Mouse (Mus musculus) macrophage (primary cell): ENCODE data around the gene Coro7. TPM values are rescaled to one million over a fixed set of nuclear protein-coding genes. Genes with fewer than 3 reads are reported as not detected.
"Not testable (repeated sequence)": the region's sequence is repeated elsewhere in the genome, so short reads cannot be mapped to it uniquely, and the experiment has no call there.

ENCODE experiments used
- H3K27ac ChIP-seq: fragments of 350-480 bp; formaldehyde crosslinking; 2 replicates; pipeline ENCODE4 v1.9.0; 2021
- H3K36me3 ChIP-seq: fragments of 350-480 bp; formaldehyde crosslinking; 2 replicates; pipeline ENCODE4 v1.9.0; 2021; ENCODE audit errors: inconsistent target
- H3K4me3 ChIP-seq: fragments of 350-480 bp; formaldehyde crosslinking; 2 replicates; pipeline ENCODE4 v1.9.0; 2021; ENCODE audit errors: inconsistent target
- H3K79me2 ChIP-seq: fragments of 350-480 bp; formaldehyde crosslinking; 2 replicates; pipeline ENCODE4 v1.9.0; 2021; ENCODE audit errors: inconsistent target
- WGBS: methylation state at CpG from one replicate; pipeline ENCODE4 v1.1.7; 2026; ENCODE audit warnings: inconsistent platforms; ENCODE audit not compliant: missing documents; 5-methylcytosine and 5-hydroxymethylcytosine counted together
- polyA plus RNA-seq: library from polyadenylated mRNA; stranded (reverse); fragments of 250-400 nt; gene quantifications from 3 replicates; pipeline ENCODE4 v1.2.4, GENCODE M21; 2018; ENCODE audit warnings: inconsistent platforms

Coro7 gene
- polyA plus RNA-seq, 1 experiment from 2014 or later: 137 TPM

DNA sequence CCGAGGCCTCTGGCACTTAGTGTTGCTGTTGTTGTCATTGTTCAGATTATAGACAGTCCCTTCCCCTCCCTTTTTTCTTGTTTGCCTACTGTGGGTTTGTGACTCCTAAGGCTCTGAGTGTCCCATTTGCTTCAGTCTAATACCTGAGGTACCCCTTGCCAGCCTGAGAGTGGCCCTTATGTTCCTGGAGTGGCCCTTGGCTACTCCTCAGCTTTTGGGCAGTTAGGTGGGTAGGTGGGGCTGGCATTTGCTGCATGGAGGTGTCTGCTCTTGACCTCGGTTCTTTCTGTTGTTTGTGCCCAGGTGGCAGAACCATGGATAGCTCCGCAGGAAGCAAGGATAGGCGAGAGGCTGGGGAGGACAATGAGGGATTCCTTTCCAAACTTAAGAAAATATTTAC is 26.0 kb upstream of the Coro7 start:
- 88% methylated on average over 4 of the region's 4 CpGs for WGBS
- peaks cover 65% of the 10 kb centered on the region for H3K36me3 ChIP-seq

DNA sequence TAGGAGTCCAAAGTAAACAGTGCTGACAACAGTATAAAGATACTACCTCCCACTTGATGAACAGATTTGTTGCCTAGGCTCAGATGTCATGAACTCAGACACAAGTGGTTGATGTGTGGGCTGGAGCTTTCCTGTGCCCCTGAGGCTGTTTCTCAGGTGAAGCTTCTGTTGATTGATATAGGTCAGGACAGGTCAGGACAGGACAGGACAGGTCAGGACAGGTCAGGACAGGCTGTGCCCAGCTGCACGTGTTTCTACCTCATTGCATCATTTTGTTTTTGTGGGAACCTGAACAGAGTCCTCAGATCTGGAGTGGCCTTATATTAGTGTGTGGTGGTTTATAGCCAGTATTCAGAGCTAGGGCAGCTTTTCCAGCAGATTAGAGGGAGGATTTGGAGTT is 23.1 kb upstream of the Coro7 start:
- Histone ChIP-seq H3K79me2 (no peaks in the 10 kb centered on the region), H3K4me3 (no peak overlapping the region), H3K27ac (no peak overlapping the region), H3K36me3 (peaks cover 79% of the 10 kb centered on the region)
- 100% methylated on average over 1 of the region's 1 CpGs for WGBS

More for the DNA sequence above, 26.0 kb upstream of the Coro7 start:
- Histone ChIP-seq H3K4me3 (no peak overlapping the region), H3K27ac (no peak overlapping the region), H3K79me2 (no peaks in the 10 kb centered on the region)

DNA sequence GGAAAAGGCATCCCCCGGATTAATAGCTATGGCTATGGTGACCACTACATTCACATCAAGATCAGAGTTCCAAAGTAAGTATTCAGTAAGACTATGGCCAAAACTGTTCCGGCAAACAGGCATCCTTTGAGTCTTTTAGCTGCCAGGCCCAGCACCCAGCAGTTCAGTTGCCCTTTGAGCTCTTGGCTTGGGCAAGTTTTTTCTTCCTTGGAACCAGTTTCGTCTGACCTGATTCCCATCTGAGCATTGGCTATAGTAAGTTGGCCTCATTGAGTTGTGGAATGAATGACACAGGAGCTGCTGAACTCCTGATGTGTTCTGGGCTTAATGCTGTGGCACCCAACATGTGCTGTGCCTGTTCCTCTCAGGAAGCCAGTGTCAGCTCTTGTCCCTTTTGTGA is 21.6 kb upstream of the Coro7 start:
- 91% methylated on average over 3 of the region's 3 CpGs for WGBS
- Histone ChIP-seq H3K36me3 (peaks cover 80% of the 10 kb centered on the region), H3K27ac (no peak overlapping the region), H3K4me3 (no peak overlapping the region), H3K79me2 (no peaks in the 10 kb centered on the region)

DNA sequence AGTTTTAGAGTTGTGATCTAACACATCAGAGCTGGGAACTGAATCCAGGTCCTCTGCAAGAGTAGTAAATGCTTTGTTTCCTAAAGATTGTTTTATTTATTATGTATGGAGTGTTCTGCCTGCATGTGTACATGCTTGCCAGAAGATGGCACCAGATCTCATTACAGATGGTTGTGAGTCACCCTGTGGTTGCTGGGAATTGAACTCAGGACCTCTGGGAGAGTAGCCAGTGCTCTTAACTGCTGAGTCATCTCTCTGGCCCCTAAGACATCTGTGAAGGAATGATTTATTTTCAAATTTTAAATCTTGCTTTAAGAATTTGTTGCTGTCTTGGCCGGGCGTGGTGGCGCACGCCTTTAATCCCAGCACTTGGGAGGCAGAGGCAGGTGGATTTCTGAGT is 9.8 kb upstream of the Coro7 start:
- not testable (repeated sequence) for H3K27ac ChIP-seq, H3K4me3 ChIP-seq
- WGBS: 97% methylated on average over 4 of the region's 4 CpGs
- Histone ChIP-seq H3K79me2 (peaks cover 18% of the 10 kb centered on the region), H3K36me3 (peaks cover 54% of the 10 kb centered on the region)

DNA sequence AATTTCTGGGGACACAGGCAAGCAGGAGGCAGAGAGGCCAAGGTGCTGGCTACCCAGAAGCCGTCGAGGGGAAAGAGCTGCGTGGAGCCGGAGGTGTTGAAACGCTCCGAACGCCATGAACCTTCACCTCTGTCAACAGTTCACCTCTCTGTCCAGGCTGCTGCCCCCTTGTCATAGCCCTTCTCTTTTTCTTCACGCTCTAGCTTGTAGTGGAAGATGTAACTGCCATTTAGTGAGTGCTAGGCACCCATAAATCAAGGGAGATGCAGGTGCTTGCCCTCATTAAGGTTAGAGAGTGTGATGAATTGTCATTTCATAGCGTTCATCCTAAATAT is 4.8 kb upstream of the Coro7 start:
- H3K27ac ChIP-seq: peak overlapping the region; percentile 34; the same call in 1 of the 2 replicates
- peaks cover 24% of the 10 kb centered on the region for H3K79me2 ChIP-seq
- H3K4me3 ChIP-seq: peak overlapping the region; percentile 97
- H3K36me3 ChIP-seq: peaks cover 17% of the 10 kb centered on the region
- WGBS: 0% methylated on average over 9 of the region's 9 CpGs

DNA sequence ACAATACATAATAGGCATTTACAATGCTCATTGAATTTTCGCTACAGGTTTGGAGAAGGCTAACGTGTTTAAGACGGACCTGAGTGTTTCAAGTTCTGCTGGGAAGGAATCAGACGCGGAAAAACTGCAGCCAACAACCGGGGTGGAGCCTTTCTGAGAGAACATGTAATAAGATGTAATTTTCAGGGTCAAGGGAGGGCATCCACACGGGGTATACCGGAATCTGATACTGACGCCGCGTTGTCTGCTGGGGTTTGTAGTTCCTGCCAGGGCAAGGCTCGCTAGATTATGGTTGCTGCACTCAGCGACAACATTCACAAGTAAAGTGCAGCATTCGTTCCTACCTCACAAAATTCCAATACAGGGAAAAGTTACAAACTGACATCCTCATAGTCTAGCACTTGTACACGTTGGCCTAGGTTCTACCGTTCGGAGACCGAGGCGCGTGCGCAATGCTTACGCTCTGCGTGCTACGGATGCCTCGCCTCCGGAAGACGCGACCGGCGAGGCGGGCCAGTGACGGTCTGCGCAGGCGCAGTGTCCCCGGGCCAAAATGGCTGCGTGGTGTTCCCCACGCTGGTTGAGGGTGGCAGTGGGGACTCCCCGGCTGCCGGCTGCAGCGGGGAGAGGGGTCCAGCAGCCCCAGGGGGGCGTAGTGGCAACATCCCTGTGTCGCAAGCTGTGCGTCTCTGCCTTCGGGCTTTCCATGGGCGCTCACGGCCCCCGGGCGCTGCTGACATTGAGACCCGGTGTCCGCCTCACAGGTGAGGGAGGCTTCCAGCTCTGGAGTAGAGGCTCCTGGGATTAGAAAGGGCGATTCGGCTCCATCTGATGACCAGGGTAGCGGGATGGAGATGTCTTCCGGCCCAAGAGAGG is 4.2 kb upstream of the Coro7 start:
- H3K79me2 ChIP-seq: peaks cover 30% of the 10 kb centered on the region
- H3K27ac ChIP-seq: peak overlapping the region; percentile 86
- under 1% methylated on average over 52 of the region's 54 CpGs for WGBS
- H3K36me3 ChIP-seq: peaks cover 12% of the 10 kb centered on the region
- H3K4me3 ChIP-seq: peak overlapping the region; percentile 97

DNA sequence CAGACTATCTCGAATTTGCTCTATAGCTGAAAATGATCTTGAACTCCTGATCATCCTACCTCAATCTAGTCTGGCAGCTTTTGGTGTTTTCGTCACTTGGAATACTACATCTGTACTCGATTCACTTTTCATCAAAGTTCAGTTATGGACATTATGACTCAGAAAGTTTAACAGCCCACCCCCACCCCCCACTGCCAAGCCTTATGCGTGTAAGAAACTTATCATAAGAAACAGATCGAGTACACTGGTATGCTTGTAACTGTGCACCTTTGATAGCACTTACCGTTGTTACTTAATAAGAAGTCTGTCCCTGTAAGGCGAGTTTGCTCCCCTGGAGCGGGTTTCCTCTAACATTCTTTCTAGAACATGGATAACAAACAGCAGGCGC is 3.6 kb upstream of the Coro7 start:
- Histone ChIP-seq H3K79me2 (peaks cover 36% of the 10 kb centered on the region), H3K4me3 (peak overlapping the region; percentile 97), H3K27ac (peak overlapping the region; percentile 86), H3K36me3 (peaks cover 7% of the 10 kb centered on the region; the same call in 1 of the 2 replicates)
- 20% methylated on average over 9 of the region's 9 CpGs for WGBS

DNA sequence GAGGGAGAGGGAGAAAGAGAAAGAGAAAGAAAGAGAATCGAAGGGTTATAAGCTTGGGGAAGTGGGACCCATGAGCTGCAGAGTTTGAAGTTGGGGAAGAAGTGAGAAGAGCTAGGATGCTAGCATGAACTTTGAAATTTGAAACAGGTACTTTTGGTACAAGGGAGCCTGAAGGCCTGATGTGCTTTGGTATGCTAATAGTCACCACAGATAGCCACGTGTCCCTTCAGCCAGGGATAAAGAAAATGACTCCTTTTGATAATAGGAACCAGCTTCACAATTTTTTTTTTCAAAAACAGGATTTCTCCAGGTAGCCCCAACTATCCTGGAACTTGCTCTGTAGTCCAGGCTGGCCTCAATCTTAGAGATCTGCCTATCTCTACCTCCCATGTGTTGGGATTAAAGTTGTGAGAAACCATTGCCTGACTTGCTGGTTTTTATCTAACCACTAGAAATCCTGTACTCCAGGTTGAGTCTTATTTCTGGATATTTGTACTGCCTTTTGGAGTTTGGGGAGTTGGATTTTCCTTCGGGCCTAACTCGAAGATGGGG is 3.1 kb upstream of the Coro7 start:
- Histone ChIP-seq H3K36me3 (peaks cover 6% of the 10 kb centered on the region; the same call in 1 of the 2 replicates), H3K79me2 (peaks cover 41% of the 10 kb centered on the region), H3K4me3 (peak overlapping the region; percentile 97), H3K27ac (peak overlapping the region; percentile 86)
- 65% methylated on average over 4 of the region's 4 CpGs for WGBS

DNA sequence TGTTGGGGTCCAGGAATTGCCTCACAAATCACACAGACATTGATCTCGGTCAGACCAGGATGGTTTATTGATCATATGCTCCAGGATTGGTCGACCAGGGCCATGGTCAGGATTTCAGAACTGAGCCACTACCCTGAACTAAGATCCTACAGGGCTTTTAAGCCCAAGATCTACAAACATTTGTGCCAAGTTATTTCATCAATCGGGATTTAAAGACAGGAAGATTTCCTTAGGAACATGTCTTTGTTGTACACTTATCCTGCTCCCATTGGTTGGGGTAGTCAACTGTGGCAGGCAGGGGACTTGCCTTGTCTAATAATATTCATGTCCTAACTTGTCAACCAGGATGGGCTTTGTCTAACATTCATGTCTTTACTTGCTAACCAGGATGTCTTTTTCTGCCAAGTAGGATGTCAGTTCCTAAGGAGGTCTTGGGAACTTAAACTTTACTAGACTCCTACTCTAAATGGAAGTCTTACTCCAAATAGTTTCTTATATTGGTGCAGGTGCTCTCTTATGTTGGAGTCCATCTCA is 1.4 kb upstream of the Coro7 start:
- H3K79me2 ChIP-seq: peaks cover 56% of the 10 kb centered on the region
- H3K27ac ChIP-seq, H3K4me3 ChIP-seq, H3K36me3 ChIP-seq: not testable (repeated sequence)
- 94% methylated on average over 3 of the region's 3 CpGs for WGBS

DNA sequence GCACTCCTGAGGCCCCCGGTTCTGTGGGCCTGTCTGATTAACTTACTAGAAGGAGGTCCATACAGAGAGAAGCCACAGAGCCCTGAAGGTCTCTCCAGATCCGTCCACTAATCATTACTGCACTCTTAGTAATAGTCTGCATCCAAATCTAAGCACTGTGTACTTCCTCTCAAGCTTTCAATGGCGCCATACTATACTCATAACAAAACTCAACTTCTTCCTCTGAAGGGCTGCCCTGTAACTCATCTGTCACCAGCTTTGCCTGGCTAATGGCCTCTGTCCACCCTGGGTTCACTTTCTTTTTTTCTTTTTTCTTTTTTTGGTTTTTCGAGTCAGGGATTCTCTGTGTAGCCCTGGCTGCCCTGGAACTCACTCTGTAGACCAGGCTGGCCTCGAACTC is 1.5 kb downstream of the Coro7 start:
- Histone ChIP-seq H3K27ac (peak overlapping the region; percentile 81), H3K79me2 (peaks cover 65% of the 10 kb centered on the region), H3K4me3 (peak overlapping the region; percentile 89), H3K36me3 (peaks cover 32% of the 10 kb centered on the region)
- whole genome bisulfite sequencing: 14% methylated on average over 5 of the region's 5 CpGs

DNA sequence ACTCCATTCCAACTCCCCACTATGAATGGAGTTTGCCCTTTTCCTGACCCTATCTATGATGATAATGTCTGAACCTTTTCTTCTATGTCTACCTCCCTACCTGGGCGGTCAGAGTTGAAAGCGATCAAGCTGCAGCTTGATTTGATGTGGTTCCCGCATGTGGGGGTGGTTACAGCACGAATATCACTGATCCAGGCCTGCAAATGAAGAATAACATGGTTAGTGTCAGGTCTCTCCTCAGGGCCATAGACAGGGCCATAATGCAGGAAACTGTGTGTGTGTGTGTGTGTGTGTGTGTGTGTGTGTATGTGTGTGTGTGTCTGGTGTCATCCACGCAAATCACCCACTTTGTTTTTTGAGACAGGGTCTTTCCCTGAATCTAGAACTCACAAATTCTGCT is 2.7 kb downstream of the Coro7 start:
- WGBS: 95% methylated on average over 5 of the region's 5 CpGs

DNA sequence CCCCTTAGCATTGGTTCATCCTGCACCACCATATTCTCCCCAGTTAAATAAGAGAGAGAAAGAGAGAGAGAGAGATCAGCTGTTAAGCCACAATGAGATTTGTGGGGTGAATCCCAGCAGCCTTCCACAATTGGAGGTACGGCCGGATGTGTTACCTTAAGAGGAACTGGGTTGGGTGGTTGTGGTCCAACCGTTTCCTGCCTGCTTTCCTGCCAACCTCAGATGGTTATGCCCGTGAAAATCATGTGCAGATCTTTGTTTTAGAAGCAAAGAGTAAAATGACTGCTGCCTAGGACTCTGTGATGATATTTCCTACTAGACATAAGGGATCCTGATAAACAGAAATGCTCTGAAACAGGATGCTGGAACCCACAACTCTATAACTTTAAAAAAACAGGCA is 5.5 kb downstream of the Coro7 start:
- H3K27ac ChIP-seq: peak overlapping the region; percentile 36
- 3% methylated on average over 4 of the region's 4 CpGs for WGBS
- peaks cover 62% of the 10 kb centered on the region for H3K36me3 ChIP-seq
- H3K79me2 ChIP-seq: peaks cover 74% of the 10 kb centered on the region
- H3K4me3 ChIP-seq: no peak overlapping the region

More for the DNA sequence above, 2.7 kb downstream of the Coro7 start:
- Histone ChIP-seq H3K4me3 (no peak overlapping the region), H3K79me2 (peaks cover 77% of the 10 kb centered on the region), H3K36me3 (peaks cover 43% of the 10 kb centered on the region), H3K27ac (no peak overlapping the region)

DNA sequence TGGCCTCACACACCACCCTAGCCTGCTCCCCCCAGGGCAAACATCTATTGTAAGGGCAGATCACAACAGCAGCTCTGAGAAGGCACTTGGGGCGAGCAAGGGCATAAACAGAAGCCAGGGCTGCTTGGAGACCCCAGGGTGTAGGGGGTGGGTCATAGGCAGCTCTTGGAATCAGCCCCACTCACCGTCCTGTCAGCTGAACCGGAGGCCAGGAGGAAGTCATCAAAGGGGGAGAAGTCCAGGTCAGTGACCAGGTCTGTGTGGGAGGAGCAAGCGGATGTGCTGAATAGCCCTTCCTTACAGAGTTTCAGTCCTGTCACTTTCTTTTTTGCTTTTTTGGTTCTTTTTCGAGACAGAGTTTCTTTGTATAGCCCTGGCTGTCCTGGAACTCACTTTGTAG is 9.3 kb downstream of the Coro7 start:
- Histone ChIP-seq H3K36me3 (peaks cover 80% of the 10 kb centered on the region), H3K27ac (no peak overlapping the region), H3K79me2 (peaks cover 45% of the 10 kb centered on the region), H3K4me3 (no peak overlapping the region)
- WGBS: 81% methylated on average over 5 of the region's 5 CpGs

DNA sequence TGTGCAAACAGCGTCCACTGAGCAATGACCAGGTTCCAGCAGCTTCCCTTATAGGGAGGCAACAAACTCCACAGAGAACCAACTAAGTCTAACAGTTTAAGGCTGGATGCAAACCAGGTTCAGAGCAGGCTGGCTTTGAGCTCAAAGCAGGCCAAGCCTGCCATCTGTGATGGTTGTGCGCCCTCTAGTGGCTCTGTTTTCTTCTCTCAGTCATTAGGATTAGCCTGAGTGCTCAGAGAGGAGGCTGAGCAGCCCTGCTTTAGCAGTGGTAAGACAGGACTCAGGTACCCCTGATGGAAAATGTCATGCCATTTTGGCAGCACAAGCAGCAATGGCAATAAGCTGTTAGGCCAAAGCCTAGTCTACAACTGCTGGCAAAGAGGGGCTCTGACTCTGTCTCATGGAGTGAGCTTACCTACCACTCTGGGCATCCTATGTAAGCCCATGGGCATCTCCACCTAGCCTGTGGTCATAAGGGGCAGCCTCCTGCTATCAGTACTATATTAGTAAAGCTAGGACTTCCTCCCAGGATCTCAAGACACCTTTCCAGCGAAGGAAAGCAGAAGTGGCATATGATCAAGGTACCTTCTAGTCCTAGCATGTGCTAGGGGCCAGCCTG is 12.3 kb downstream of the Coro7 start:
- Histone ChIP-seq H3K79me2 (peaks cover 35% of the 10 kb centered on the region; the same call in 1 of the 2 replicates), H3K27ac (no peak overlapping the region), H3K36me3 (peaks cover 87% of the 10 kb centered on the region), H3K4me3 (no peak overlapping the region)
- WGBS: 48% methylated on average over 3 of the region's 3 CpGs

DNA sequence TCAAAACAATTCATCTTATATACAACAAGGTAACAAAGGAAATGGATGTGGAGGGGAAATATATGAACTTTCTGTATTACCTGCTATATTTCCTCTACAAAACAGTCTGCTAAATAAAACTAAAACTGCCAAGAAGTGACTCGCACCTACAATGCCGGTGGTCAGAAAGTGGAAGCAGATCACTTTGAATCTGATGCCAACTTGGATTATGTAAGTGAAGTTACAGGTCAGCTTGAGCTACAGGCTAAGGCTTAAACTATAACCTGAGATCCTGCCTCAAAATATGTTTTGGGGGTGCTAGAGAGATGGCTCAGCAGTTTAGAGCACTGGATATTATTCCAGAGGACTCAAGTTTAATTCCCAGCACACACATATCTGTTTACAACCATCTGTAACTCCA is 13.9 kb downstream of the Coro7 start:
- H3K36me3 ChIP-seq: peaks cover 89% of the 10 kb centered on the region
- WGBS: 88% methylated on average over 2 of the region's 2 CpGs
- peaks cover 29% of the 10 kb centered on the region; the same call in 1 of the 2 replicates for H3K79me2 ChIP-seq
- H3K4me3 ChIP-seq: no peak overlapping the region
- H3K27ac ChIP-seq: no peak overlapping the region
